Mouse (Mus musculus): ENCODE measurements around the gene Olfr1388.

DNA sequence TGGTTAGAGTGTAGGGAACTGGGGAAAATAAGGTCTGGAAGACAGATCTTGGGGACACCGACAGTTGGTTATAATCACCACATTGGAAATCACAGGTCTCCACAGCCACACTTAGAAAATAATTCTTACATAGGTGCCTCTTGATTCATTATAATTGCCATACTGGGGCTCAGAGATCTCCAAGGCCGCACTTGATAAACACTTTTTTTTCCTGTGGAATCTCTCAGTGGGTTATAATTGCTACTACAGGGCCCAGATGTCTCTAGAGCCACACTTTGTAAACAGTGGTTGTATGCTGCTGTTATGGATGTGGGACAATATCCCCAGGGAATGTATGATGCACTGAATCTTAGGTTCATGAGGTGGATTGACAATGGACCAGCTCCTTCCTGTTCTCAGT is 13.7 kb upstream of the Olfr1388 start, which contains the start of gene Olfr1389:
- TF ChIP-seq CTCF (IDR thresholded peaks at IDR 0.05; ENCODE audit: low read depth, low read length) (no peak), POLR2A (IDR thresholded peaks at IDR 0.05; ENCODE audit: borderline replicate concordance, low read depth, low read length) (no peak)

All from bone marrow macrophage, adult 2 months (primary cell).